Mouse (Mus musculus) fibroblast of lung, adult 2 months (primary cell): ENCODE measurements around the gene Atp10b.
A peak's percentile ranks its signal among the peaks of the same experiment; 100 is the strongest.
"Not testable (repeated sequence)": the region's sequence is repeated elsewhere in the genome, so short reads cannot be mapped to it uniquely, and the experiment has no call there.

Experiments
- DNase-seq: peaks from one replicate; pipeline ENCODE4 v3.0.0-alpha.2; 2011; ENCODE audit warnings: low read depth

The Atp10b gene

DNA sequence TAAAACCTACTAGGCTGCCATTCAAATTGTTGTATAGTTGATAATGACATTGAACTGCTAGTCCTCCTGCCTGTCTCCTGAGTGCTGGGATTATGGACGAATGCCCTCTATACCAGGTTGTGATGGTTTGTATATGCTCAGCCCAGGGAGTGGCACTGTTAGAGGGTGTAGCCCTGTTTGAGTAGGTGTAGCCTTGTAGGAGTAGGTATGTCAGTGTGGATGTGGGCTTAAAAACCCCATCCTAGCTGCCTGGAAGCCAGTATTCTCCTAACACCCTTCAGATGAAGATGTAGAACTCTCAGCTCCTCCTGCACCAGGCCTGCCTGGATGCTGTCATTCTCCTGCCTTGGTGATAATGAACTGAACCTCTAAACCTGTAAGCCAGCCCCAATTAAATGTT lies at the start of gene Atp10b:
Gene Atp10b (plus strand): TSS at position 301 of the 400 bp plus-strand sequence.
- no peak for DNase-seq

DNA sequence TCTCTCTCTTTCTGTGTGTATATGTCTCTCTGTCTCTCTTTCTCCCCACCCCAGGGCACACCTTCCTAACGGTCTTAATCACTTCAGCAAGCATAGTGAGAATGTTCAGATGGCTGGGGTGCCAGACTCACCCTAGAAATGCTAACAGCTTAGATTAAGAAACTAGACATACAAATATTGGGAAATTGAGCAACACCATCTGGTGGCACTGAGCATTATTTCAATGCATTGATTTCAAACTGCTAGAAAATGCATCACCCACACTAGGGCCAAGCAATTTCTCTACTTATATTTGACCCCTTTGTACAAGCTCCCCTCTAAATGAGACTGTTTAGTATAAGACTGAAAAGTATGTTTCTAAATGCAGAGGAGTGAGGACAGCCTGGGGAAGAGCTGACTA lies 48.3 kb upstream of the Atp10b start:
- no peak for DNase-seq

DNA sequence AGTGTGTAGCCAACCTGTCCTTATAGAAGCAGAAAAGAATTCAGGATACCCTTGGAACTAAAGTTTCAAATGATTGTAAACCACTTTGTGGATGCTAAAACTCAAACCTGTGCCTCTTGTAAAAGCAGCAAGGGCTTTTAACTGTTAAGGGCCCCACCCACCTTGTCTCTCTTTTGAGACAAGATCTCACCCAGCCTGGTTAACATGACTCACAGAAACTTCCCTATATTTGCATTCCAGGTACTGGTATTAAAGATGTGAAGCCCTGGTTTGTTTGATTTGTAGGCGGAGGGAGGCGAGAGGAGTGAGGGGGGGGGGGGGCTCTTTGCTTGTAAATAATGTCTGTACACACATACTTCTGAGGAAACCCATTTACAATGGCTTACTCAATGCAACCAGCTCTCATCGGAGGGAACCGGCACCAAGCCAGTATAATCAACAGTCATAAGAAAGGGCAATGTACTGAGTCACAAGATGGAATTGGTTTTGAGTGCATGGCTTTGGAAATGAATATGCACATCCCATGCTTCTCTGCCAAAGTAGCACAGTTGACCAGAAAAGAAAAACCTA lies 23.7 kb upstream of the Atp10b start:
- DNase-seq: peak; percentile 14

DNA sequence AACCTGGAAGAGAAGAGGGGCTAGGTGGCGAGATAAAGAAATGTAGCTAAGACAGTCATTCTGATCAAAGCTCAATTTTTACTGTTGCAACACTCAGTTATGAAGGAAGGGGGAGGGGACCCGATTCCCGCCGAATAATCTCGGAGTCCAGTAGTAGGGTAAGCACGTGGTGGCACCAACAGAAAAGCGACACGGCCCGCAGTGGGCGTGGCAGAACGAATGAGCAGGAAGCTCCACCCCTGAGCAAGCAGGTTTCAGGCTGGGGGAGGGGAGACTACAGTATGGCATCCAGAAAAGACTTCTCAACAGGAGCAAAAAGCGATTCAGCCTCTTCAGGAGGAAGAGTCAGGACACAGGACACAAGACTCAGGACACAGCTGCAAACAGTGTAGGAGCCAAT lies 23.1 kb upstream of the Atp10b start:
- DNase-seq: not testable (repeated sequence)

DNA sequence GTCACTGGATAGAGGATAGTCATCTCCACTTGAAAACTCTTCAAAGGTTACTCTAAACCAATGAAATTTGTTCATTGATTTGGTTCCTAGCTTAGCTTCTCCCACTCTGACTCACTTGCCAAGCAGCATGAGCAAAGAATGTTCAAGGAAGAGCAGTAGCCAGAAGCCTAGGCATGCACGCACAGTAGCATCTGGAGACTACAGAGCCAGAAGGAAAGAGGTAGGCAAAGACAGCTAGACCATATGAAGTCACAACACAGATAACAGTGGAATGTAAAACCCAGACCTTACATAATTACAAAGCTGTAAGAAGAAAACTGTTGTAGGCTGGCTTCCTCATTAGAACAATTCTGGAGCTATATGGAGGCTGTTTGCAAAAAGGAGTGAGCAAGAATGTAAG lies 8.4 kb upstream of the Atp10b start:
- no peak for DNase-seq

DNA sequence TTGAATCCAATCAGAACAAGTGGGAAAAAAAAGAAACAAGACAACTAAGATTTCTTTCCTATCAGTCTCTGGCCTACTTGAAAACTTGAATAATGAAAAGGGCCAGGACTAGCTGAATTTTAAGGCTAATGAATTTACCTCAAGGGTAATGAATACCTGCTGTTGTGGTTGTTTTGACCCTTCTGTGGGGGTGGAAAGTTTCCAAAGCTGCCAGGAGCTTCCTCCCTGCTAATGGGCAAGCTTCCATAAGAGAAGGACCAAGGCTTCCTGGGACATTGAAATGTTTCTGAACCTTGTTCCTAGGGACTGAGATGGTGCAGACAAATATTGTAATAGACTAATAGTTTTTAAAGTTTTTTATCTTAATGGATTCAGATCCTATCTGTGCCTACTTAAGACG lies 6.9 kb upstream of the Atp10b start:
- no peak for DNase-seq

DNA sequence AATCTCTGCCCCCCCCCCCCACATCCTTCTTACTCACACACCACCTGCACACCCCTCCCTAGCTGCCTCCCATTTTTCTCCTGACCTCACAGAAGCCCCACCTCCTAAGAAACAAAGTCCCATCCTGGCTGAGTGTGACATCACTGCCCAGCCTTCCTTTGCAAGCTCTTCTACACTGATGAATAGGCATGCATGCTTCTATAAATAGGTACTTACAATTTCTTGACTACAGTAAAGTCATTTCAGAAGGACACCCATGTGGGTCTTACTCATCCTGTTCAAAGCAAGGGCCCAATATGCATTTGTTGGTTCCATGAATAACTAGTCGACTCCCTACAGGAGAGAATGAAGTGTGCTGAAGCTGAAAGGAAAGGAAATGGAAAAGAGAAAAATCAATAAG lies 5.5 kb upstream of the Atp10b start:
- no peak for DNase-seq

DNA sequence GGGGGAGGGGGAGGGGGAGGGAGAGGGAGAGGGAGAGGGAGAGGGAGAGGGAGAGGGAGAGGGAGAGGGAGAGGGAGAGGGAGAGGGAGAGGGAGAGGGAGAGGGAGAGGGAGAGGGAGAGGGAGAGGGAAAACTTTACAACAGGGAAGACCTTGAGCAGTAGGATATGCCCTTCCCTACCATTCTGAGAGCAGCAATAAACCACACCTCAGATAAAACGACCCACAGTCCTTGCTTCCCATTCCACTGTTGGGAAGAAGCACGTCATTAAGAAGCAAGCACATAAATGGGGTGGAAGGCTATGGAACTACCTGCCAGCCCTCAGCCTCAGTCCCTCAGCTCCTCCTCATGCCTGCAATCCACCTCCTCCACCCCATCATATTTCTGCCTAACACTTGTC lies 4.8 kb upstream of the Atp10b start:
- not testable (repeated sequence) for DNase-seq

DNA sequence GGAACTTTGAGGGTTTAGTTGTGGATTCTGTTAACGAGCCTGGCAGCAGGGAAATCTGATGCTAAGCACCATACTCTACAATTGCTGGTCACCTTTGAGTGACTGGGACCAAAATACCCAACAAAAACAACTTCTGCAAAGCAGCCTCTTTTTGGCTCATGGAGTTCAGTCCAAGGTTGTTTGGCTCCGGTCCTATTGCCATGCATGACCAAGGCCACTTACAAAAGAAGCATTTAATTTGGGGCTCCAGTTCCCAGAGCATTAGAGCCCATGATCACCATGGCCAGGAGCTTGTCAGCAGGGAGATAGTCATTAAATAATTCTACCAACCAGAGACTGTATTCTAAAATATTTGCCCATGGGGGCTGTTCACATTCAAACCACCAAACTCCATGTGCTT lies 2.3 kb upstream of the Atp10b start:
- no peak for DNase-seq

DNA sequence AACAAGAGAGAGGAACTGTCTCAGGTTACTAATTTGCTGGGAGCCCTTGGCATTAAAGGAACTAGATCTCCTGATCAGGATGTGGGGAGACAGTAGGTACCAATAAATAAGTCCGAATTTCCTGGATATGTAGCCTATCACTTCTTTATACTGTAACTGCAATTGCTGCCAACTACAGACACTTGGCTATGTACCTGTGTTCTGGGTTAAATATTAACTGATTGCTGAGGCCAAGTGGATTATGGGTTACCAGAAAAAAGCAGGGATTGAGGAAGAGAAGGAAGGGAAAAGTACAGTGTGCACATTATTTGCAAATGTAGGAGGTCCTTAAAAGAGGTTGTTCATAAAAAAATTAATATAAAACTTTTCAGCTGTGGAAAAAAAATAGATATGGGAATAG lies 1.3 kb upstream of the Atp10b start:
- DNase-seq: no peak

DNA sequence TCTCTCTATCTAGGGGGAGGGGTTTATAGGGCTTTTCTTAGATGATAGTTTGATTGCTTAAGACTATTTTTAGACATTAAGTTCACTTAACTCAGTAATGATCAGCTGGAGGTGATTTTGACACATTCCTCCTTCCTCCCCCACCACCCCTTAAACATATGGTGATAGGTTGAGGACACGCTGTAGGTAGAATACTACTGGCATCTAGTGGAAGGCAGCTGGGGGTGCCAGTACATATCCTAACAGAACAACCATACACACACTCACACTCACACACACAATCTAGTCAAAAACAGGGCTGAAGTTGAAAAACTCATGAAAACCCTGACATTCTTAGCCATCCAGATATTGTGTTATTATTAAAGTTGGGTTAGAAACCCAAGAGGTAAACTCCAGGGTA lies 5.3 kb downstream of the Atp10b start:
- DNase-seq: no peak

DNA sequence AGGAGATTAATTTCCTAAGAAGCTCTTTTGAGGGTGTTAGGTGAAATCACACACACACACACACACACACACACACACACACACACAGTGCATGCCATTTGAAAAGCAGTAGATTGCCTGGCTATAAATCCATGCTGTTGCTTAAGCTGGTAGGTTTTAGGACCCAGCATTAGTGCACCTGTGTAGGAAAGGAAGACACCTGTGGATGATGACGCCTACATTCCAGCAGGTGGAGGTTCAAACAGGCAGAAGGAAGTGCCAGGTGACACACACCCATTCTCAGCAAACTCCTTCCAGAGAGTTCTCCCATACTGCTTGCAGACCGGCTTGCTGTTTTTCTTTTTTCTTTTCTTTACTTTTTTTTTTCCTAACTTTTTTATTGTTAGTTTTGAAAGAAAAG lies 5.7 kb downstream of the Atp10b start:
- DNase-seq: no peak

DNA sequence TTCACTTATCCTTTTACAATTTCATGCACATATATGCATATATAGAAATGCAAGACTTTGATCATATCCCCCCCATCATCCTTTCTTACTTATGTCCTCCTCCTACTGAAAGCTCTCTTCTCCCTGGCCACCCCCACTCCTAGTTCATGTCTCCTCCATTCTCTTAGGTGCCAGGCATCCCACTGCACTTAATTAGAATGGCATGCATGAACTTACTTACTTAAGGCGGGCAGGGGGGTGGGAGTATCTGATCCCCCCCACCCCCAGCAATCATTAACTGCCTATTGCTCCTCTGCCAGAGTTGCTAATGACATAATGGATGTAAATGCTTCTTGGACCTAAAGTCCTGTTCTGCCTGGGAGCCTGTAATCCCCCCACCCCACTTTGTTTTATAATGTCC lies 9.1 kb downstream of the Atp10b start:
- no peak for DNase-seq

DNA sequence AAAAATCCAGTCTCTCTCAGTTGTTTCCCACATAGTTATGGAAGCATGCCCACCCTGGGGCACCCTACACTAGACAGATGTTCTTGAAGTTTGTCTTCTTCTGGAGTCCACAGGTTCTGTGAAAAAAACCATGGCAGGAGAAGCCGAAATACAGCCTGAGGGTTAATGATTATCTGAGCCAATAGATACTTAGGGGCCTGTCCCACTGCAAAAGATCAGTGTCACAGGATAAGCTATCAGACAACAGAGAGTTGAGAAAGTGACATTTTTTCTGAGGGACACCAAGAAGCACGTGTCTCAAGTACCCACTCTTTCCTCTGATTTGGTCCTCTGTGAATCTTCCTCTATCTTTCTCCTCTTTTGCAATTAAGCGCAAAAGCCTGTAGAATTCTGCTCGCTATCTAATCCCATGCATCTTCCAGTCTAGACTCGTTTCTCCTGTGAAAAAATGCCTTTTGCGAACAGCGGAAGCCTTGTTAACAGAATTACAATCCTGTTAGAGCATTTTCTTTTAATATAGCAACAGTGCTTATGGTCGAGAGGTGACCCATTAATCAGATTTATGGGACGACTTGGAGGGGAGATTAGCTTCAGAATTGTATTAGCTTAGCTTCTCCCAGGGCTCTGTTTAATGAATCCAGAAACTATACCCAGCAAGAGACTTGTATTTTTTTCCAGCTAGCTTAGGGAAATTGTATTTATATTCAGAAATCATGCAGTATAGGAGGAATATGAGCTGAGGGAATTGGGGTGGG lies 10.7 kb downstream of the Atp10b start:
- DNase-seq: no peak

DNA sequence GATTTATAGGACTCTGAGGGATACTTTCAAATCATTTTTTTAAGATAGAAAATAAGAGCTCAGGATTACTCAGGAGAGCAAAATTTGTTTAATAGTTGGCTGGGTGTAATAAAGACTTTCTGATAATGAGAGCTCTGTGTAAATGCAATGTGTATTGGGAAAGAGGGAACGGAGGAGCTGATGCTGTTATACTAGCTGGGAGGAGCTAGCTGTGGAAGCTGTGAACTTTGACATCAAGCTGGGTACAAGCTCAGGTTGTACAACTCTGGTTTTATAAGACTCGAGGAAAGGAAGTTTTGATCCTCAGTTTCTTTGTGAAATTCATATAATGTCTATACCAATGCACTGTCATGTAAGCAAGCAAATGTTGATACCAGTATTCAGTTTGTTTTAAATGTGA lies 20.9 kb downstream of the Atp10b start:
- no peak for DNase-seq

DNA sequence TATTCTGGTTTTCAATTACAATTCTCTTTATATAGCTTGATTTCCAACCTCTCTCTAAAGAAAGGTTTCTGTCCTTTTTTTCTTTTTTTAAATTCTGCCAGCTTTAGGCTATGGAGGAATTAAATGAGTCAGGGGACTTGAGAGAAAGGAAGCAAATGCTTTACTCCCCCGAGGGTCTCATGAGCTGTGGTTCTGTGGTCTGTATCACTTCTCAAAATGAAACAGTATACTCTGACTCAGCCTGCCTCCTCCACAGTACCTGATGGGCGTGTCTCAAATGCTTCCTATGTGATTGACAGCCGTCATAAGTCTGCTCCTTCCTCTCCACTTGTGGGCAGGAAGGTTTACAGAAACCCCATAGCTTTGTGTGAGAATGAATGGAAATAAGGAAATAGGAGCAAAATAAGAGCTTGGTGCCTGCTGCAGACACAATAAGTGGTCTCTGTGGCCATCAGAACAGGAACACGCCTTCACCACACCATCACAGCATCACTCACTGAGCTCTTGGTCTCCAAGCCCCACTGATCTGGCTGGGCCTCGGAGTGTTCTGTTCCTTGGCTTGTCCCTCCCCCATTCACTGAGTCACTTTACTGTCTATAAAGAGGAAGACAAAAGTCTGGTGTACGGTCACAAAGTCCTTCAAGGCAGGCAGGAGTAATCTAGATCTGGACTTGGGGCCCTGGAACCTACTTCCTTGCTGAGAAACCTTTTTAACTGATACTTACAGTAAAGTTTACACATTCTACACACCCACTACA lies 24.9 kb downstream of the Atp10b start:
- no peak for DNase-seq

DNA sequence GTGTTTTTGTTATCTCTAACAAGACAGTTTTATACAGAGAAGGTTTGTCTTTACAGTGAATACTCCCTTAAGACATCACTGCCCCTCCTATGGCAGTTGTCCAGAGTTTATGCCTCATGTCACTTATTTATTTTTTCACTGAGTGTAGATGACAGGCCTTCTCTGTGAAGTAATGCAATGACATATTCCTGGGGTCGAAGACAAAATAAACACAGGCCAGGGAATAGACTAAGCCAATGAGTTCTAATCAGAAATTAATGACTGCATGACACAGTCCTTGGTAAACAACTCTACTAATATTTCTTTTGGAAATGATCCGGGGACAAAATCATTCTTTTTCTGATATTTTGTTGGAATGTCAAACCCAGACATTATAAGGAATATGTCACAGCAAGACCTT lies 32.7 kb downstream of the Atp10b start:
- no peak for DNase-seq

DNA sequence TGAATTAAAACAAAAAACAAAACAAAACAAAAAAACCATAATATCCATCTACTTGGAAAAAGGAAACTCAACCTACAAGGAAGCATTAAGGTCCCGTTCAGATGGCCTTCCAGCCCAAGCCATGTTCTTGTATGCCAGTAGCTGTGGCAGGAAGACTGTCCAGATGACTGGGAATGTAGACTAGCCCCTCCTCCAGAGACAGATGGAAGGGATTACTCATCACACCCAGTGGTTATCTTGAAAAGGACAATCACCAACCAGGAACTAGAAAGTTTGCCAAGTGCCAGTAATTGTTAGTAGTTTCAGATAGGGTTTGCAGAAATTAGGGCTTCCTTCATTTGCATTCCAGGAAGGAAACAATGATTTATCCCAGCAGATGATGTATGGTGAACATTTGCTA lies 33.1 kb downstream of the Atp10b start:
- DNase-seq: peak; percentile 17

DNA sequence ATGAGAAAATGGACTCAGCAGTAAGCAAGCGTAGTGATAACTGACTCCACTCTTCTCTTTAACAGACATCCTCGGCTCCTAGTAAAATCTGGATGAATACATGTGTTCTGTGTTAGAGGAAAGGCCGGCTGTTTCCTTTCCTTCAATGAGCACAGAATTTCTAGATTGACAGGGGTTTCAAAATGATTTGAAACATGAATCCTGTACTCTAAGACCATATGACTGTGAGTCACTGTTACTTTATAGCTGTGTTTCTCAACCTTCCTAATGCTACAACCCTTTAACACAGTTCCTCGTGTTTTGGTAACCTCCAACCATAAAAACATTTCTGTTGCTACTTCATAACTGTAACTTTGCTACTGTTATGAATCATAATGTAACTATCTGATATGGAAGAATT lies 33.8 kb downstream of the Atp10b start:
- DNase-seq: peak; percentile 24

DNA sequence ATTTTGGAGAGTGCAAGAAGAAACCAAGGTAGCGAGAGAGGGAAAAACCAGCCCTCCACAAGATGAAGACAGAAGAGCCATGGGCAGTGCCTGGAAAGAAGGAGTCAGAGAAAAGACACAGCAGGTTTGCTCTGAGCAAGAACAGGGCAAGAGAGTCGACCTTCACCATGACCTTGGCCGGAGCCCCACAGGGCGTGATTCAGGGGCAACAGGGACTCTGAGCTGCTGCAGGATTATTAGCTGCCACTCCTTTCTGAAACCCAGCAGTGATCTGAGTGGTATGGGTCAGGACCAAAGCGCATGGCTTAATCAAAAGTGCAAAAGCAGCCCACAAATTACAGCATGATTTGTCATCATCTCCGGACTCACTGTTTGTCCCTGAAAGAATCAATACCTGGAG lies 36.6 kb downstream of the Atp10b start:
- no peak for DNase-seq

DNA sequence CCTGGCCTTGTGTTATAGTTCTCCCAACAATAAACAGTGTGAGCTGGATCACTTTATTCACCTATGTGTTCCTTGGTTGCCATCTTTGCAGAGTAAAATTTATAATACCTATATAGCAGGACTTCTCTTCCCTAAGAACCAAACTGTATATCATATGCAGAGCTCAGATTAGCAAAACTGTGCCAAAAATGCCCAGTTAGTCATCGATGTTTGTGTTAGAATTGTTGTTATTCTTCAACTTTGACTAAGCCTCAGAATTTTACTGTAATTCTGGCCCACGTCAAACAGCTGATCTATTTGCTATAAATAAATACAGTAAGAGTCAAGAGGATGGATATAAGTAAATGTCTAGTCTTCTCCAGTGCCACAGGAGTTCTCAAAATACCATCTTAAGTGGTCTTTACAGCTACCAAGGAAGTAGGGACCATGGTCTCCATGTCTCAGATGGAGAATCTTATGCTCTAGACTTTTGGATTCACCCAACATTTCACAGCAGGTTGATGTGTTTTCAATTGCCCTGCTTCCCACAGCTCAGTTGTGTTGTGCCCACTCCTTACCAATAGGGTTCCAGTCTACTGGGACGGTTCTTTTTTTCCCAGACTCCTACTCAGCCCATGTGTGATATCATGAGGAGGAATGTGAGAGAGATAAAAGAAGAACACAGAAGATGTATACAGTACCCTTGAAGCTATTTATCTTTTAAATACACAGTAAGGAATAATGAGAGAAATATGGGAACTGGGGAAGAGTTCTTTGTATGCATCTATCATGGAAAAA lies 40.3 kb downstream of the Atp10b start:
- no peak for DNase-seq

DNA sequence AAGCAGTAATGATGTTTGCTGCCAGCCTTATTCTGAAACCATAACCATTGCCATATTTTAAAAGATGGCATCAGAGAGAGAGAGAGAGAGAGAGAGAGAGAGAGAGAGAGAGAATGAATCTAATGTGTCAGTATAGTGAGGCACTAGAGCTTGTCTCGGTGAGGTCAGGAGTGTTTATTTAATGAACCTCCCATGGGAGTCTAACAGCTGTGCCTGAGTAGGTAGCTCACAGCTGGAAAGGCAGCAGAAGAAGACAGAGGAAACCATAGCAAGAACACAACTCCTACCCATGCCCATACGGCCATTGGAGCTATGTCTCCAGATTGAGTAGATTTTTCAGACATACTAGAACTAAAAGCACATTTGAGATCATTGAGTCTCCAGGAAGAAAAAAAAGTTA lies 49.1 kb downstream of the Atp10b start:
- no peak for DNase-seq

DNA sequence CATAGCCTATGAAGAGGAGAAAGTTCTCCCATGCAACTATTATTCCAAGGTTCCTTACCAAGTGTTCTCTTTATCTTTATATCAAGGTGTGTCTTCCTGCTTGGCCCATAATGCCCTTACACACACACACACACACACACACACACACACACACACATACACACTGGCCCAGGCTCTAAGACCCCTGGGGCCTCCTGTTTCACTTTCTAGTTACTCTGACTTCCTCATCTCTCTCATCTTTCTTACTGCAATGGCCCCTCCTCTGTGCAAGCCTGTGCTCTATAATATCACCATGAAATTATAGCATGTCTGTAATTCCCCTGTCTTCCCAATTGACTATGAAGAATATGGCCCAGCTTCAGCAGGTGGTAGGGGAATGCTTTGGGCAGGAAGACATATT lies 49.7 kb downstream of the Atp10b start:
- no peak for DNase-seq
